Mouse (Mus musculus) c-Kit-negative CD71-positive TER-119-positive erythroid progenitor cells, embryonic 14.5 days (primary cell): Measurements from ENCODE around the gene Mpdu1.
"Not testable (repeated sequence)": the region's sequence is repeated elsewhere in the genome, so short reads cannot be mapped to it uniquely, and the experiment has no call there.

Source experiments
- DNase-seq: peaks from one replicate; pipeline ENCODE4 v3.0.0-alpha.2; 2013; ENCODE audit warnings: low read depth, low spot score

Mpdu1 gene

DNA sequence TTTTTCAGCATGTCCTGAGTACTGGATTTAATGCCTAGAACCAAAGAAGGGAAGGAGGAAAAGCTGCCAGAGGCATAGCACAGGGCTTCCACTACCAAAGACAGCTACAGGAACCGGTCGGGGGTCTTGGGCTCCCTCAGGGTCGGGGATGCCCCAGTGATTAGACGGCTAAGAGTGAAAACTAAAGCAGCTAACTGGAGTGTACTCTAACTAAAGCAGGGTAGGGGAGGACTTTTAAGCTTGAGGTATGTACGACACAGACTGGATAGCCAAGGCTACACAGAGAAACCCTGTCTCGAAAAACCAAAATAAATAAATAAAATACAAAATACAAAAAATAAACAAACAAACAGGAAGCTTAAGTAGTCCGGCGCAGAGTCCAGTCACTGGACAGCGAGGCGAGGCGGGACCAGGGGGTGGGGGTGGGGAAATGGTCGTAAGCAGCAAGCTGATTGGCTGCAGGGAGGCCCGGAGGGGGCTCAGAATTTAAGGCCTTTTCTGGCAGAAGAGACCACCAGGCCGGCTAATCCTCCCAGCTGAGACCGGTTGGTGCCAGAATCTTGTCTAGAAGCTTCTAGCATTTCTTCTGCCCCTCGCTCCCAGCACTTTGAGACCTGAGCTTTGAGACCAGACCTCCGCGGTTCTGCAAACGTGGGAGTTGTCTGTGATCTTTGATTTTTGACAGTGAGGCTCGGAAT is 40.7 kb downstream of the Mpdu1 start, which contains the start of gene Sat2:
Sat2 (plus strand) TSS at position 454 of the 698 bp plus-strand sequence.
- DNase-seq, result no peak

DNA sequence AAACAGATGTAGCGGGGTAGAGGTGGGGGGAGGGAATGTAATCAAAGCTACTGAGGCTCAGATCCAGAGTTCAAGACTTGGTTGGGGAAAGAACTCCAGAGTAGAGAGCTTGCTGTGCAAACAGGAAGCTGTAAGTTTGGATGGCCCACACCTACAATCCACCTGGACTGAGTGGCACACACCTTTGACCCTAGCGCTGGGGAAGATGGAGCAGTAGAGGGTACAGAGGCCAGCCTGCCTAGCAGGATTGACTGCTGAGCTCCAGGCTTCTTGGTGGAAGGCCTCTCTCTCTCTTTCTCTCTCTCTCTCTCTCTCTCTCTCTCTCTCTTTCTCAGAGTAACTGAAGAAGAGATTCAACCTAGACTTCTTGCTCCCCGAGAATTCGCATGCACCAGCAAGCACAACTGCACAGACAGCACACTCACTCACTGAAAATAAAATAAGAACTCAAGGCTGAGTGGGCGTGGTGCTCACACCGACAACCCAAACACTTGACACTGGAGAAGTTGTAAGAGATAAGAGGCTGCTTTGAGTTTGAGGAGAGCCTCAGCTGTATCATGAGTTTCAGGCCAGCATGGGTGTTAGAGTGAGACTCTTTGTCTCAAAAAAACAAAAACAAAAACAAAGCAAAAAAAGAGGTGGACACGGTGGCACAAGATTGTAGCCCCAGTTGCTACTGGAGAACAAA is 41.9 kb downstream of the Mpdu1 start:
- no peak for DNase-seq

DNA sequence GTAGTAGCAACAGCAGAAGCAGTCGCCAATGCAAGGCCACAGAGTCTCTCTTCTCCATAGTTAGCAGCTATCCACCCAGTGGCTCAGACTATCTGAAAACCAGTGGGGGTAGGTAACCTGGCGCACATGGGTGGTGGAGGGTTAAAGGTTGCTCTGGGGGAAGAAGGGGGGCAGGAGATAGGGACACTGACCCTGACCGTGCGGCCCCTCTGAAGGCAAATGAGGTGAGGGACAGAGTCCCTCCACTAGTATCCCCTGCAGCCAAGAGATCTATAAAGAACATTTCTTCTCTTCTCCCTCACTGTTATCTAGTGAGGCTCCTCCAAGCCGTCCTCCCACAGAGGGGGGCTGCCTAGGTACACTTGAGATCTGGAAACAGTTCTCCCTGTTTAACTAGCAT is 44.6 kb downstream of the Mpdu1 start, which contains the start of gene Shbg:
Shbg (minus strand) TSS at position 101 of the 400 bp plus-strand sequence.
- no peak for DNase-seq

DNA sequence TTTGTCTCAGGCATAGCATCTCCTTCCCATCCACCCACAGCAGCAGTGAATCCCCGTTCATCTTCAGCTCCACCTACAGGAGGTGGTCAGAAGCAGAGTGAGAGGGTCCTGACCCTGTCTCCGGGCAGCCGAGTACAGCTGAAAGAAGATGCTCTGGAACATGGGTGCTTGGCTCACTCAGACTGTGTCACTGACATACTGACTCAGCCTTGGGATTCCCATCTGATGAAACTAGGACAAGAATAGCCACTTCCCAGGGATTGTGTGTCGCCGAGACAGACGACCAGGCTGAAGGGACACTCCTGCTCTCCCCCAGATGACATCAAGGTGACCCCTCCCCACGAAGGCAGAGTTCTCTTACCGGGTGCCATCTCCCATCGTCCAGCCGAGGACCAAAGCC is 45.7 kb downstream of the Mpdu1 start:
- no peak for DNase-seq

DNA sequence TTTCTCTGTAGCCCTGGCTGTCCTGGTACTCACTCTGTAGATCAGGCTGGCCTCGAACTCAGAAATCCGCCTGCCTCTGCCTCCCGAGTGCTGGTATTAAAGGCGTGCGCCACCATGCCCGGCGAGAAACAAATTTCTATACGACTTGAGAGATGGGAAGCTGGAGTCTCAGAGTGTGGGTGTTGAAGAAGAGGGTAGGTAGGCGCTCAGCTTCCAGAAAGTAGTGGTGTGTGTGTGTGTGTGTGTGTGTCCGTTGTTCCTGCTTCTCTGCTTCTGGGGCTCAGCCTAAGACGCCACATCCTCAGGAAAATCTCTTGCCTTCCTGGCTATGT is 48.2 kb downstream of the Mpdu1 start:
- DNase-seq, result not testable (repeated sequence)

DNA sequence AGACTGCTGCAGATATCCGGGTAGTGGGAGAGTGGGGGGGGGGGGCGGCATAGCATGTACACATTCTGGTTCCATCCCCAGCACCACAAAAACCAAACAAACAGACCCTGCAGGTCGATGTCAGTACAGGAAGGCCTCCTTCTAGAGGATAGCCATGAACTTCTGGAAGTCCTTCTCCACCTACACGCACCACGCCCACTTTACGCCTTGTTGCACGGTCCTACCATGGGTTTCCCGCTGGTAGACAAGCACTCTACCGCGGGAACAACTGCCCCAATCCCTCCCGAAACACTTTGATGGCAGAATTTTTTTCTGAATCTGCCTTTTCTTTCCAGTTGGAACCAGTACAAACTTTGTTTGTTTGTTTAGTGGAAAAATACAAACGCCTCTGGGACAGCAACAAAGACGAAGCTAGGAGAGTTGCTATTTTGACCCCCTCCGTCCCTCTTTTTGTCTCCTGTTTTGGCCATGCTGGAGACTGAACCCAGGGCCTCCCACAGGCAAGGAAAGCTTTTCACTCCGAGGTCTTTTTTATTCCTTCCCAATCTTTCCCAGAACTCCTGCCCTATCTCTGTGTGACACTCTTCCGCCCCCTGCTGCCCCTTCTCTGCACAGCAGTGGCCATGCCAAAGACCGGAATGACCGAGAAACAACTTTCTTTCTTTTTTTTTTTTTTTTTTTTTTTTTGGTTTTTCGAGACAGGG is 48.7 kb downstream of the Mpdu1 start:
- peak; percentile 66 for DNase-seq

DNA sequence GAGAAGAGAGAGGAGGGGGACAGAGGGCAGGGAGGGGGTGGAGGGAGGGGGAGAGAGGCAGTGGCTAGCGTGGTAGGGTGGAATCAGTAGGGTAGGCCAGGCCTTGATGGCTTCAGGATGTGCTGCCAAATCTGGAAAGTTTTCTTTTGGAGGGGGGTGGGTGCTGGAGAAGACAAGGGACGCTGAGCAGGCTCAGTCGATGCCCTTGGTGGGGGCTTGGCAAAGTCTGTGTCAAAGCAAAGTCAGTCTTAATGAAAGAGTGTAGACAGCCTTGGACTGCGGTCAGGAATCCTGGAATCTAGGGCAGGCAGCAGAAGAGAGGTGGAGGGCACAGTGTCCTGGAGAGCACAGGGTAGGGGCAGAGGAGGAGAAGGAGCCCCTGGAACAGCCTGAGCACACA is 51.5 kb downstream of the Mpdu1 start:
- no peak for DNase-seq

DNA sequence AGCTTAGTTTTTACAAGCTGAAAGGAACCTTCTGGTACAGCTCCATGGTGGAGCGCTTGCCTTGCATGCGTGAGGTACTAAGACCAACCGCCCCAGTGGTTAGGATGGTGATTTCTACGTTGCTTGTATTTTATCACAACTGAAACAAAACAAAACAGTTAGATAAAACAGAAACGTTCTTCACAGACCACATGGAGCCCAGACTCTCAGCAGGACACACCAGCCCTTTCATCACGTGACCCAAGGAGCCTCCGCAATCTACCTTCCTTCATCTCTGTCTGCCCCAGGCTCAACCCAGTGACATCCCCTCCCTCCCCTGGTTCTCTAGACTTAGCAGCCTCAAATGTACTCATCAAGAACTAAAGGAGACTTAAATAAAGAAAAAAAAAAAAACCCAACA is 53.0 kb downstream of the Mpdu1 start:
- no peak for DNase-seq

DNA sequence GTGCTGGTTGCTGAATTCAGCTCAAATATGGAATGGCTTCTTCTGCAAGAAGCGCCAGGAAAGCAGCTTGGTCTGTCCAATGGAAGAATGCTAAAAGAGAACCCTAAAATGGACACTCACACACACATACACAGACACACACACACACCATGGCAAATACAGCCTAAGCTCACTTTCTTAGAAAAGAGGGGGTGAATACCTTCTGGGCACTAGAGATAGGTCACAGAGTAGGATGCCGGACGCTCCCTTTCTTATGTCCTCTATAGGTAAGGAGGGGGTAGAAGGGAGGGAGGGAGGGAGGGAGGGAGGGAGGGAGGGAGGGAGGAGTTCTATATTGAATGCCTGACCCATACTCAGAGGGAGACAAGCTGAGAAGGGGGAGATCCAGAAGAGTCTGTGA is 53.9 kb downstream of the Mpdu1 start:
- no peak for DNase-seq

DNA sequence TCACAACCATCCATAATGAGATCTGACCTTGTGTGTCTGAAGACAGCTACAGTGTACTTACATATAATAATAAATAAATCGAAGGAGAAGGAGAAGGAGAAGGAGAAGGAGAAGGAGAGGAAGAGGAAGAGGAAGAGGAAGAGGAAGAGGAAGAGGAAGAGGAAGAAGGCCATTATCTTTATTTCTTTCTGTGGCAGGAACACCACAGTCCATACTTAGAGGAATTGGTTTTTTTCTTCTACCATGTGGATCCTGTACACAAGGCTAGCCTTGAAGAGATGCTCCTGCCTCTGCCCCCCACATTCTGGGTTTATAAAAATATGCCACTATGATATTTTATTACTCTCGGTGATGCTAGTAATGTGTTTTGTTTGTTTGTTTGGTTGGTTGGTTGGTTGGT is 55.6 kb downstream of the Mpdu1 start:
- no peak for DNase-seq
